Mouse (Mus musculus) layer of hippocampus, adult 9-11 months (tissue): ENCODE measurements around the gene Grm4.

ENCODE experiments used
- DNase-seq: peaks from one replicate; pipeline ENCODE4 v3.0.0; 2022

The Grm4 gene

GRCm38 (mm10) chr17:27521303-27521702, at the start of gene Grm4:
Gene Grm4 (minus strand): TSS chr17:27521403.
- no peak for DNase-seq

GRCm38 (mm10) chr17:27568228-27568627, 47.0 kb upstream of the Grm4 start:
- DNase-seq = no peak

GRCm38 (mm10) chr17:27565942-27566267, 44.7 kb upstream of the Grm4 start:
- DNase-seq = no peak

- DNase-seq = peak; percentile 95
These were observed 44.1 kb upstream of the Grm4 start, which contains the start of gene AI413582 for GRCm38 (mm10) chr17:27565163-27565941. Gene AI413582 (minus strand): TSS chr17:27565756.

- DNase-seq = no peak
These were observed 43.4 kb upstream of the Grm4 start for GRCm38 (mm10) chr17:27564391-27565162.

- DNase-seq = no peak
These were observed 42.6 kb upstream of the Grm4 start for GRCm38 (mm10) chr17:27563771-27564244.

GRCm38 (mm10) chr17:27561809-27562526, 40.8 kb upstream of the Grm4 start:
- DNase-seq = peak; percentile 67

GRCm38 (mm10) chr17:27560926-27561480, 39.8 kb upstream of the Grm4 start:
- DNase-seq = no peak

- no peak for DNase-seq
These were observed 38.4 kb upstream of the Grm4 start for GRCm38 (mm10) chr17:27559596-27559995.

- no peak for DNase-seq
These were observed 37.6 kb upstream of the Grm4 start for GRCm38 (mm10) chr17:27558845-27559244.

GRCm38 (mm10) chr17:27557927-27558661, 36.9 kb upstream of the Grm4 start:
- DNase-seq = no peak

- DNase-seq = peak; percentile 42
These were observed 36.2 kb upstream of the Grm4 start for GRCm38 (mm10) chr17:27557181-27557926.

- DNase-seq = peak; percentile 84
These were observed 35.3 kb upstream of the Grm4 start, which contains the start of gene Hmga1 for GRCm38 (mm10) chr17:27556315-27557011. Gene Hmga1 (plus strand): TSS chr17:27556497.

GRCm38 (mm10) chr17:27555512-27556172, 34.4 kb upstream of the Grm4 start:
- DNase-seq = peak; percentile 53

- no peak for DNase-seq
These were observed 33.9 kb upstream of the Grm4 start for GRCm38 (mm10) chr17:27555075-27555511.

GRCm38 (mm10) chr17:27554062-27554960, 33.1 kb upstream of the Grm4 start:
- DNase-seq = no peak

- no peak for DNase-seq
These were observed 31.3 kb upstream of the Grm4 start for GRCm38 (mm10) chr17:27552215-27553201.
